Comparison of ENCODE assay signal across 21 mouse cellular contexts in the genomic region with DNA sequence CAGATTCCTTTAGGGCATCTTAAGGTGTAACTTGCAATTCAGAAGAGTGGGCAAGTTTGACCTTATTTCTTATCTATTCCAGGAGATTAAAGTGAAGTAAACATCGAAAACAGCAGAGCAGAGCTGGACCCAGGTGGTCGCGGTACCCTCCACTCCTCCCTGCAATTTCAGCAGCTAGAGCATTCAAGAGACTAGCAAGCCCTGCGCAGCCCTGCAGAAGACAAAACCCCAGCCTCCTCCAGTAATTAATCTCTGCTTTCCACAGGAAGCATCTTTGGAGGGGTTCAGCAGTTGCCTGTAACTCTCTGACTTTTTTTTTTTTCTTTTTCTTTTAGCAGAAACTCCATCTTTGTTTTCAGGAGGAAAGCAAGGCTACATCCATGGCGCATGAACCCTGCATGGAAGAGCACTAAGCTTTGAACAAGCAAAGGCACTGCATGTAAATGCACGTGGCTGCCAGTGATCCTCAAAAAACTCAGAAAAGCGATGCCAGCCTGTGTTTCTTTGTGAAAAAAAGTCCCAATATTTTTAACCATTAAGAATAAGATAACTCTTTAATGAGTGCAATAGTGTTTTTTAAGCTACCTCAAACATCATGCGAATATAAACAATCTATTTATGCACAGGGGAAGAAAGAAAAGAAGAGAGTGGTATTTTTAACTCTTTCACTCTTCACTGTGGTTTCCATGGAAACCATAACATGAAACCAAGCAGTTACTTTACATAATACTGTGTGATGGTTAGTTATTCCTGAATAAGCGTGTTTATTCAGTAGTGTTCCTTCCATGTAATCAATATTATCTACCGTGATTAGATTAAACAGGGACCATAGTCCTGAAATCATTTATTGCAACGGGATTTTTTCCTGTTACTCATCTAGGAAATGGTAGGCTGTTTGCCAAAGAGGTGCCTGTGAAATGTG.
A peak's percentile ranks its signal among the peaks of the same experiment; 100 is the strongest.
DNase-seq lines count a peak whose midpoint lies in the region; ATAC-seq and TF ChIP-seq lines count a peak whose summit lies in the region.
"Had no signal": no experiment of that assay in that cellular context is flagged by ENCODE, and none has a peak within 500 bp of the region (broad histone marks: within the 10 kb centered on the region; RNA-seq: fewer than 3 reads in every experiment).

No protein-coding gene starts in this region.

- no peak for TF ChIP-seq POLR2A in brain, embryonic 14.5 days (IDR thresholded peaks at IDR 0.05; ENCODE audit: borderline replicate concordance, extremely low read depth, insufficient read depth, insufficient read length, poor library complexity, severe bottlenecking)

- H3K4me2 ChIP-seq in forebrain, embryonic 14.5 days (ENCODE audit: low read length), result no peak overlapping the region
- no peak overlapping the region for H3K4me2 ChIP-seq in forebrain, embryonic 12.5 days
- no peak overlapping the region for H3K4me2 ChIP-seq in hindbrain, embryonic 15.5 days
- no peak overlapping the region for H3K4me2 ChIP-seq in hindbrain, postnatal 0 days (ENCODE audit: low read depth, low read length)
- 0 out of 2 replicates have a peak overlapping the region, but pooled peaks have one; percentile 5 for H3K4me2 ChIP-seq in neural tube, embryonic 12.5 days (replicated peaks)
- H3K4me2 ChIP-seq: lung, embryonic 15.5 days; neural tube, embryonic 13.5 days had no signal

- no peak overlapping the region for H3K27ac ChIP-seq in forebrain, embryonic 14.5 days (ENCODE audit: low read depth, low read length)
- no peak overlapping the region for H3K27ac ChIP-seq in forebrain, embryonic 12.5 days
- H3K27ac ChIP-seq in hindbrain, embryonic 15.5 days (replicated peaks), result no peak overlapping the region
- no peak overlapping the region for H3K27ac ChIP-seq in hindbrain, postnatal 0 days
- no peak overlapping the region for H3K27ac ChIP-seq in neural tube, embryonic 12.5 days
- H3K27ac ChIP-seq: embryonic facial prominence, embryonic 10.5 days; heart, embryonic 10.5 days; kidney, postnatal 0 days; liver, embryonic 14.5 days; lung, embryonic 15.5 days; neural tube, embryonic 13.5 days had no signal

- no peak overlapping the region for H3K4me3 ChIP-seq in forebrain, embryonic 14.5 days (ENCODE audit: low read depth, low read length)
- H3K4me3 ChIP-seq in forebrain, embryonic 12.5 days (replicated peaks), result no peak overlapping the region
- no peak overlapping the region for H3K4me3 ChIP-seq in hindbrain, embryonic 15.5 days
- H3K4me3 ChIP-seq in hindbrain, postnatal 0 days (ENCODE audit: low read length), result no peak overlapping the region
- H3K4me3 ChIP-seq in neural tube, embryonic 12.5 days, result no peak overlapping the region
- H3K4me3 ChIP-seq: embryonic facial prominence, embryonic 10.5 days; heart, embryonic 10.5 days; lung, embryonic 15.5 days; neural tube, embryonic 13.5 days had no signal

- H3K9me3 ChIP-seq in forebrain, embryonic 14.5 days (replicated peaks; ENCODE audit: control insufficient read depth, low read length), result no peaks in the 10 kb centered on the region
- H3K9me3 ChIP-seq in forebrain, embryonic 12.5 days, result no peaks in the 10 kb centered on the region
- no peaks in the 10 kb centered on the region for H3K9me3 ChIP-seq in hindbrain, embryonic 15.5 days
- H3K9me3 ChIP-seq in hindbrain, postnatal 0 days (ENCODE audit: low read length), result no peaks in the 10 kb centered on the region
- H3K9me3 ChIP-seq in neural tube, embryonic 12.5 days, result no peaks in the 10 kb centered on the region
- H3K9me3 ChIP-seq: embryonic facial prominence, embryonic 10.5 days; heart, embryonic 10.5 days; lung, embryonic 15.5 days; neural tube, embryonic 13.5 days had no signal

- H3K4me1 ChIP-seq in forebrain, embryonic 14.5 days (ENCODE audit: control insufficient read depth, insufficient read depth, low read length), result peaks cover 4% of the 10 kb centered on the region; the same call in 1 of the 2 replicates
- H3K4me1 ChIP-seq in forebrain, embryonic 12.5 days, result peaks cover 9% of the 10 kb centered on the region
- H3K4me1 ChIP-seq in hindbrain, embryonic 15.5 days (replicated peaks), result peaks cover 11% of the 10 kb centered on the region
- no peaks in the 10 kb centered on the region for H3K4me1 ChIP-seq in hindbrain, postnatal 0 days (ENCODE audit: insufficient read depth, low read length)
- peaks cover 4% of the 10 kb centered on the region; the same call in 1 of the 2 replicates for H3K4me1 ChIP-seq in neural tube, embryonic 12.5 days
- H3K4me1 ChIP-seq: embryonic facial prominence, embryonic 10.5 days; heart, embryonic 10.5 days; lung, embryonic 15.5 days had no signal

- WGBS in forebrain, embryonic 14.5 days, result 40% methylated on average over 11 of the region's 11 CpGs
- 51% methylated on average over 11 of the region's 11 CpGs for WGBS in forebrain, embryonic 12.5 days
- 31% methylated on average over 11 of the region's 11 CpGs for WGBS in hindbrain, embryonic 15.5 days
- 38% methylated on average over 11 of the region's 11 CpGs for WGBS in hindbrain, postnatal 0 days
- 39% methylated on average over 11 of the region's 11 CpGs for WGBS in neural tube, embryonic 12.5 days

- ATAC-seq in forebrain, embryonic 14.5 days, result peak; percentile 46; the same call in 1 of the 2 replicates
- ATAC-seq in forebrain, embryonic 12.5 days (ENCODE audit: low FRiP score), result no peak
- ATAC-seq in hindbrain, embryonic 15.5 days (ENCODE audit: low FRiP score, low read depth), result 0 out of 2 replicates have a peak, but pooled peaks have one; percentile 42
- no peak for ATAC-seq in hindbrain, postnatal 0 days
- peak; percentile 76; the same call in 1 of the 2 replicates for ATAC-seq in neural tube, embryonic 12.5 days (ENCODE audit: low FRiP score, low read depth)

- no peaks in the 10 kb centered on the region for H3K36me3 ChIP-seq in forebrain, embryonic 14.5 days (ENCODE audit: control insufficient read depth, insufficient read depth, low read length)
- no peaks in the 10 kb centered on the region for H3K36me3 ChIP-seq in forebrain, embryonic 12.5 days (replicated peaks)
- no peaks in the 10 kb centered on the region for H3K36me3 ChIP-seq in hindbrain, embryonic 15.5 days
- no peaks in the 10 kb centered on the region for H3K36me3 ChIP-seq in hindbrain, postnatal 0 days (ENCODE audit: insufficient read depth, low read length)
- H3K36me3 ChIP-seq in neural tube, embryonic 12.5 days, result no peaks in the 10 kb centered on the region
- H3K36me3 ChIP-seq: embryonic facial prominence, embryonic 10.5 days; heart, embryonic 10.5 days; lung, embryonic 15.5 days; neural tube, embryonic 13.5 days had no signal

- no peaks in the 10 kb centered on the region for H3K27me3 ChIP-seq in forebrain, embryonic 14.5 days (replicated peaks; ENCODE audit: control insufficient read depth, insufficient read depth, low read length)
- no peaks in the 10 kb centered on the region for H3K27me3 ChIP-seq in forebrain, embryonic 12.5 days
- no peaks in the 10 kb centered on the region for H3K27me3 ChIP-seq in hindbrain, embryonic 15.5 days
- H3K27me3 ChIP-seq in hindbrain, postnatal 0 days (ENCODE audit: insufficient read depth, low read length), result no peaks in the 10 kb centered on the region
- H3K27me3 ChIP-seq in neural tube, embryonic 12.5 days (replicated peaks), result no peaks in the 10 kb centered on the region
- H3K27me3 ChIP-seq: lung, embryonic 15.5 days; neural tube, embryonic 13.5 days had no signal

- peak; percentile 30 for DNase-seq in forebrain, embryonic 14.5 days (ENCODE audit: low spot score)
- no peak for DNase-seq in hindbrain, postnatal 0 days (ENCODE audit: low spot score)
- DNase-seq in brain, embryonic 14.5 days (ENCODE audit: low read depth), result peak; percentile 29
- no peak for DNase-seq in gastrocnemius, adult 8-10 months (ENCODE audit: low spot score in 2 of 2)
- DNase-seq: adrenal gland, postnatal 25 days; cerebellum, adult 11-12 months; cerebellum, postnatal 14 days; gastrocnemius, postnatal 36 days; kidney, adult 11 months; lung, postnatal 4 days; spleen, adult 18-20 months; thymus, postnatal 36 days had no signal

- no peak for TF ChIP-seq CTCF in hindbrain, postnatal 0 days (IDR thresholded peaks at IDR 0.05; ENCODE audit: low read depth)
- no peak for TF ChIP-seq CTCF in brain, embryonic 14.5 days (IDR thresholded peaks at IDR 0.05; ENCODE audit: borderline replicate concordance, extremely low read depth, insufficient read depth, insufficient read length)

- H3K9ac ChIP-seq in forebrain, embryonic 14.5 days (ENCODE audit: low read length), result no peak overlapping the region
- no peak overlapping the region for H3K9ac ChIP-seq in forebrain, embryonic 12.5 days
- H3K9ac ChIP-seq in hindbrain, embryonic 15.5 days, result no peak overlapping the region
- no peak overlapping the region for H3K9ac ChIP-seq in hindbrain, postnatal 0 days (replicated peaks; ENCODE audit: low read length)
- no peak overlapping the region for H3K9ac ChIP-seq in neural tube, embryonic 12.5 days
- H3K9ac ChIP-seq: liver, embryonic 14.5 days; lung, embryonic 15.5 days; neural tube, embryonic 13.5 days had no signal

Comparison
In these comparisons a context has a peak if more than half of its experiments do, and no peak if none do; other contexts are left out.
1. ATAC-seq: peak in forebrain, embryonic 14.5 days (single experiment), hindbrain, embryonic 15.5 days (single experiment) and neural tube, embryonic 12.5 days (single experiment); none in forebrain, embryonic 12.5 days (single experiment) and hindbrain, postnatal 0 days (single experiment).
2. DNase-seq: peak in forebrain, embryonic 14.5 days (single experiment) and brain, embryonic 14.5 days (single experiment); none in hindbrain, postnatal 0 days (single experiment) and gastrocnemius, adult 8-10 months (0 of 2).